Mouse (Mus musculus) layer of hippocampus, adult 8-10 months (tissue): ENCODE measurements around the gene Kcnmb1. TPM values are rescaled to one million over a fixed set of nuclear protein-coding genes. Genes with fewer than 3 reads are reported as not detected.

Experiments used
- DNase-seq, 2 experiments: peaks; one replicate each; pipeline ENCODE4 v3.0.0; 2022; ENCODE audit warnings: low spot score in 2 of 2
- total RNA-seq, 4 experiments: library from RNA; stranded (reverse); gene quantifications; 2 replicates each; pipeline ENCODE4 v1.2.4; 2022

Gene Kcnmb1
- total RNA-seq, 4 experiments from 2014 or later, result 0.40 to 0.47 (median 0.44) TPM

DNA sequence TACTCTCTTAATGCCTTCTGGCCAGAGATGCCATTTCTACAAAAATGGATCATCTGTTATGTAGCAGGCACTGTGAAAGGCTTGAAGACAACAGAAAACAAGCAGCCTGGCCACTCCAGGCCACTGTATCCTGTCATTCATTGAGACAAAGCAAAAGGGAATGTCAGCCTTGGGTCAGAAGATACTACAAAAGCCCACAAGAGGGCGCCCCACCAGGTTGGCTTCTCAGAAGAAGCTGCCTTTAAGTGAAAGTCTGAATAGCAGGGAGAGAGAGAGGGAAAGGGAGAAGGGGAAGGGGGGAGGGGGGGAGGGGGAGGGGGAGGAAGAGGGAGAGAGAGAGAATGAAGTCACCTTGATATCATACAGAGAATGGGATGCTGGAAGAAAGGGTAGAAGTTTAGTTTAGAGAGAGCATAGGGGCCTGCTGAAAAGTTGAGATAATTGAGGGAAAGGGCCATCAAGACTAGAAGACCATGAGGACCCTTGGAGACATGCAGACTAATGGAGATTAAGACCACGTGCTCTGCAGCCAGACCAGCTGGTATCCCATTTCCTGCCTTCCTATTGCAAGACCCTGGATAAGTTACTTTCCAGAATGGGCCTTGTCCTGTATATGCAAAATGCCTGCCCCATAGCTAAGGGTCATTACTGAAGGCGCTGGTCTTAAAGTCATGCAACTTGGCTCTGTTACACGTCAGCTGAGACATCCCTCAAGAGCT, 18.6 kb upstream of the Kcnmb1 start:
- no peak for DNase-seq

DNA sequence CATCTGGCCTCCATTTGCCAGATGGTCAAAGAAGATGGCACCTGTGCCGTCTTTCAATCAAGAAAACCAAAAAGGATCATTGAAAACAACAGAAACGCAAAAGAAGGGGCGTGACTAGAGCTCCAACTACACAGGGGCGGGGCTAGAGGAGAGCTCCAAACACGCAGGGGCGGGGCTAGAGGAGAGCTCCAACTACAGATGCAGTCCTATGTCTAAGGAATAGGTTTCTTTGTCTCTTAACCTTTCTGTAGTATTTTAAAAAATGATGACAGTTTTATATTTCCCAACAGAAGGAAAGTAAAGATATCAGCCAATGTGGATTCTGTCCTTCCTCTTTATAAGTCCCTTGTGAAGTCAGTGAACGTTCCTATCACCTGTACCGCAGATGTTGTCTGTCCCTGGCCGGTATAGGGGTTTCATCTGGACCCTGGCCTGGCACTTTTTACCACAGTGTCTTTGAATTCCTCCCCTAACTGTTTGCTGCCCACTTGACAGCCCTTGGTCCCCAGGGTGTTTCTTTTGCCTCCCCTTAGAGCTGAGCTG, 18.0 kb upstream of the Kcnmb1 start:
- no peak for DNase-seq

DNA sequence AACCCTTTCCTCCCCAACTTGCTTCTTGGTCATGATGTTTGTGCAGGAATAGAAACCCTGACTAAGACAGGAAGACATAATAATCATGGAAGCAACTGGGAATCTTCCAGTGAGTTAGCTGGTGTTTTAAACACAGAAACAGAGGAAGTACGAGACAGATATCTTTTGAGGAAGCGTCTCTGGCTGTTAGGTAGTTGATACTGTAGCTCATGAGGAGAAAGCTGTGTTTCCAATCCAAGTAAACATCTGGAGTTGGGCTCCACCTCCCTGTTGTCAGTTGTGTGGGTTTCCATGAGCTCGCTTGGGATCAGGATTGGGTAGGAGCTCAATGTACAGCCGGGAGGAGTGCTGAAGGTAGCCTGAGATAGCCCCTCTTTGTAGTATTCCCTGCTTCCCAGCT, 16.3 kb upstream of the Kcnmb1 start:
- DNase-seq, result no peak

DNA sequence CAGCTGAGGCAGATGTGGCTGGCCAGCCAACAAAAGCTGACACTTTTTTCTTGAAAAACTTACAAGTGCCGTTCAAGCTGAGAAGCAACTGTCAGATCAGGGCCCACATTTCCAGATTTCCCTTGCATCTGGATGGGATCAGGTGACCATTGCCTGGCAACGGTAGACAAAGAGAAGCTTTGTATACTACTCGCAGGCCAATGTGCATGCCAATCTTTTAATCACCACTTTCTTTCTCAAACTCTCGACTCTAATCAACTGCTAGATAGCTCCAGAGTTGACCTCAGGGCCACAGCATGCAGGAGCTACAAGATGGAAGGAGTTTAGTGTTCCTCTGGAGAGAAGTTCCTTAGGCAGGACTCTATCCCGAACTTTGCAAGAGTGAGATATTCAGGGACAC, 11.7 kb upstream of the Kcnmb1 start:
- no peak for DNase-seq

DNA sequence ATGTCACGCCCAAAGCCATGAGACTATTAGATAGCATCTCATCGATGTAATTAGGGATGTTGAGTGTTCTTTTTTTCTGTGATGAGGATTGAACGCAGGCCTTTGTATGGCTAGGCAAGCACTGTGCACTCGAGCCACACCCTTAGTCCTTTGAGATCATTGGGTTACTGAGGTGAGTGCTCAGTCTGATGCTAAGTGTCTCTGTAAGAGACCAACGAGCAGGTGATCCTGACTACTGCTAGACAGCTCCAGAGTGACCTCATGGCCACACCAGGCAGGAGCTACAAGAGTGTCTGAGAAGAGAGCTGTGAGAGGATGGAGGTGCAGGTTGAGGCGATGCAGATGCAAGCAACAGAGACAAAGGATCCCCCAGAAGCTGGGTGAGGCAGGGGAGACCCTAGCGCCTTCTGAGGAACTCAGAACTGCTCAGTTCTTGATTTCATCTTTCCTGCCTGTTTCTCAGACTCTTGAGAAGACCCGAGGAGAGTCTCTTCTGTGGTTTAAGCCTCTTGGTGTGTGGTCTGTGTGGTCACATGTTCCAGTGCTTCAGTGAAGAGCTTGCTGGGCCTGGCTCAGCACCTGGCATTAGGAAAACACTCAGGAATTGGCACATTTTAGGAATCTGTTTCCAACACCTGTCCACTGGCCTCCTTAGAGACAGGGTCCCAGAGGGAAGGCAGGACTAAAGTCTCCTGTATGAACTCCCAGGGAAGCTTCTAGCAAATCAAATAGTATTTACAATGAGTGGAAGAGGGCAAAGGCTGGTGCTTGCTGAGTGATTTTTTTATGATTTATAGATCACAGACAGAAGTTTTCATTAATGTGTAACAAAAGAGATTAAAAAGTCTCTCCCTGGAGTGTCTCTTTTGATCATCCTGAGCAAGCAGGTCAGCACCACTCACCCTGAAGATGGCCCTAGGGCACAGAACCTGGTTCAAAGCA, 10.9 kb upstream of the Kcnmb1 start:
- DNase-seq, result no peak

DNA sequence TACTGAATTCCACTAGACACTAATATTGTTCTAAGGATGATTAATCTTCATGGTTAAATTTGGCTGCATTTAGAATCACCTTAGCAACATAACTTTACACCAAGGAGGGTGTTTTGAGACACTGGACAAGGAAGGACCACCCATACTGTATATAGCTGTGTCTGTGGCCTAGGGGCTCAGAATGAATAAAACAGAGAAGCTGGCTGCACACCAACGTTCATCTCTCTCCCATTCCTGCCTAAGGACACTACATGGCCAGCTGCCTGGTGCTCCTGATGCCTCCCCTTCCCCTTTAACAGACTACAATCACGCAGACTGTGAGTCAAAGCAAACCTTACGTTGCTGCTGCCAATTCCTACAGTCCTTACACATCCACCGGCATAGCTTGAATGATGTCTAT, 6.8 kb upstream of the Kcnmb1 start:
- DNase-seq, result no peak

DNA sequence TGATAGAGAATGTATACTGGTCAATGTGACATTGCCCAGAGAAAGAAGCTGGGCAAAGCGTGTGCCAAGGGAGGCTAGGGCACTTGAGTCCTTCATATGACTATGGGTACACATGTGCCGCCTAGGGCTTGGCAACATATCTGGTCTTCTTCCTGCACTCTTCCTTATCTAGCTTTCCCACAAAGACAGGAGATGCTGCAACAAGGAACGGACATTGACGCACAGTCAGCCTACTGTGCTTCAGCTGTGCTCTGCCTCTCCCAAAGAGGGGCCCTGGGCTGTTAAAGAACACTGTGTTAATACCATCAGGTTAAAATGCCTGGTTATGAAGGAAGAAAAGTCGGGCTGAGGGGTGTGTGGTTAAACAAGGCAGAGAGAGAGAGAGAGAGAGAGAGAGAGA, 6.2 kb upstream of the Kcnmb1 start:
- no peak for DNase-seq

DNA sequence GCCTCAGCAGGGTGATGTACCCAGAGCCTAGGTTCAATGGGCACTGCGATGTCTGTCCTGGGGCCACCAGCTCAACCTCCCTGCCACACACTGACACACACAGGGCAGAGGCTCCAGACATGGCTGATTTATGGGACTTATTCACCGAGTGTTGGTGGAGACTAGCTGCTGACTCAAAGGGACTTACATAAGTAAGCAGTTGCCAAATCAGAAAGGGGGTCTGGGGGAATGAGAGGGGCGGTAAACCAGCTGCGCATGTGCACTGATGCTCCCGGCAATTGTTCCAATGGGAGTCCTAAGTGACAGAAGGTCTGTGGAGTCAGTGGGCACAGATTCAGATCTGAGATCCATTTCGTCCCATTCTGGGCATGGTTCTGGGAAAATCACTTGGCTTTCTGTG, 5.2 kb upstream of the Kcnmb1 start:
- DNase-seq, result peak in 1 of 2 experiments; percentile 10

DNA sequence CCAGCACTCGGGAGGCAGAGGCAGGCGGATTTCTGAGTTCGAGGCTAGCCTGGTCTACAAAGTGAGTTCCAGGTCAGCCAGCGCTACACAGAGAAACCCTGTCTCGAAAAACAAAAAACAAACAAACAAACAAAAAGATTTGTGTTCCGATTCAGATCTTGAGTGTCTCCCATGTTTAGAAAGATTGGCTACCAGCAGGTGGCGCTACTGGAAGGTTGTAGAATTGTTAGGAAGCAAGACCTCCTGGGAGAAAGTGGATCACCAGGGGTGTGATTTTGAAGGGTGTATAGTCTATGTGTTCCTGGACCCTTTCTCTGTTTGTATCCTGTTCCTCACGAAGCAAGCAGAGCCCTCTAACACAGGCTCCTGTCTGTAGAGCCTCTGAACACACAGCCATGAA, 4.1 kb upstream of the Kcnmb1 start:
- DNase-seq, result peak in 1 of 2 experiments; percentile 35

DNA sequence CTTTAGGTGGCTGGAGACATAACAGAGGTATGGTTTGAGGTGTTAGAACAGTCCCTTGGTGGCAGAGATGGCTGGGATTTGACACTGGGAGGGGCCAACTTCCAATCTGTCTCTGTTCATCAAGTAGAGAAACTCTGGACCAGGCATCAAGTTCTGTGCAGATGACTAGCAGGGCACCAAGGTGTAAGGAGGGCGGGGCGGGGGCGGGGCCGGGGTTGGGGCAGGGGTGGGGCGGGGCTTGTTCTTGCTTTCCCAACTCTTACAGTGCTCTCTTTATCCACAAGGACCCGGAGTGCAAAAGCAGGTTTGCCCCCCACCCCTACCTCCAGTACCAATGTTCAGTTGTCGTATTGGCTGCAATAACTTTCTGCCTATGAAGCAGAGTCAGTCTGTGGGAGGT, 635 bp upstream of the Kcnmb1 start:
- DNase-seq, result no peak

DNA sequence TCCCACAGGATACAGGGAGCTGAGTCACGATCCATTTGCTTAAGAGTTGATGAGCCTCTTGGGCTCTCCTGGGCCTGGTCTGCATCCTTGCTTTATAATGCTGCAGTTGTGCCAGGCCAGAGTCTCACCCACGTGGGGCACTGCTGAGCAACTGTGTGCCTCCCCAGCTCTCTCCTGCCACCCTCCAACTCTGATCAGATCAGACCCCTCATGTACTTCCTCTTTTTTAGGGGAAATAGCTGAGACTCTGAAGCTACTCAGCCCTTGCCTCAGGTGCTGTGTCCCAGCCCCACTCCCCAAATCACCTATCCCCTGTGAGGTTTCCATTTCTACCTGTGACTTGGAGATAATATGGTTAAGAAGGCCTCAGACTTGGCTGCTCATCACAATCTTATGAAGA, 2.6 kb downstream of the Kcnmb1 start:
- DNase-seq, result no peak

DNA sequence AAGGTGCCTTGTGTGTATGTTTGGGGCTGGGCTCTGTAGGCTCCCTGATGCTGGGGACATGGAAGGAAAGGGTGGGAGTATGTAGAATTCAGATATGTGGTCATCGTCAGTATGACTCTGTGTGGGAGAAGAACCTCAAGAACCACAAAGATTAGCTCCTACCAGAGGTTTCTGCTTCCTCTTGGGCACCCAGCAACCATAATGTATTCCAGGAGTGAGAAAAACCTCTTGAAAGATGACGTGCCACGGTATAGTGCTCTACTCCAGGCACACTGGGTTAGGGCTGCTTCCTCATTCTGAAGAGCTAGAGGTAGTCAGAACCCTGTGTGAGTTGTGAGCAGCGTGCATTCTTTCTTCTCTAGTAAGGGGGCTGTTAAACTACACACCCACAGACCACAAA, 4.9 kb downstream of the Kcnmb1 start:
- no peak for DNase-seq

DNA sequence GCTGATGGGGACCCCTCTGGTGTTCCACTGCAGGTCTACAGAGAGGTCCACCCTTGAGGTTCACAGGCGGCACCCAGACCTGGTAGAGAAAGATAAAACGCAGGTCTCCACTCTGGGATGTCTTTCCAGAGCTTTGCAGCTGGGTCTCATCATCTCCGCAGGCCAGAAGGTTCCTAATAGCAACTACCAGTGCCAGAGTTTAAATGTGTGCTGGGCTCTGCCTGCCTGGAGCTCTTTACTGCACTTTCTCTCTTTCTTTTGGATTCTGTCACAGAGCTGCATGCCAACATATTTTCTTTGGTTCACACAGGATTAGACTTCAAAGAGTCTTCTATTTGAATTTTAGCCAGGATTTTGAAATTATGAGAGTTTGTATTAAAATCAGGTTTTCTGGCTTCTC, 6.4 kb downstream of the Kcnmb1 start:
- no peak for DNase-seq

DNA sequence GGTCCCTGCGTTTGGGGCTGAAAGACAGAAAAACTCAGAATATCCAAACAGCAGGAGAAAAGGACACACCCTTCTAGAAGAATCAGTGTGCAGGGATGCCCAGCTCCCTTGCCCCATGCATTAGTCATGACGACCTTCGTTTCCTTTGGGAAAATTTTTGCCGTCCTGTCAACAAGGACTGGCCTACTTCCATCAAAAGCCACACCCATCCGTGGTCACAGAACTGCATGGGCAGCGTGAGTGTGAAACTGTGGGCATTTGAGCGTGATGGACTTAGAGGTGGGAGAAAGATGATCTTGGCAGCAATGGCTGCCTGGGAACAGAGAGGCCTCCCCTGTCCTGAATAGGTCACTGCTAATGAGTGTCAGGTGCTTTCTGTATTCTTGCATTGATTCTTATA, 9.3 kb downstream of the Kcnmb1 start:
- DNase-seq, result no peak

DNA sequence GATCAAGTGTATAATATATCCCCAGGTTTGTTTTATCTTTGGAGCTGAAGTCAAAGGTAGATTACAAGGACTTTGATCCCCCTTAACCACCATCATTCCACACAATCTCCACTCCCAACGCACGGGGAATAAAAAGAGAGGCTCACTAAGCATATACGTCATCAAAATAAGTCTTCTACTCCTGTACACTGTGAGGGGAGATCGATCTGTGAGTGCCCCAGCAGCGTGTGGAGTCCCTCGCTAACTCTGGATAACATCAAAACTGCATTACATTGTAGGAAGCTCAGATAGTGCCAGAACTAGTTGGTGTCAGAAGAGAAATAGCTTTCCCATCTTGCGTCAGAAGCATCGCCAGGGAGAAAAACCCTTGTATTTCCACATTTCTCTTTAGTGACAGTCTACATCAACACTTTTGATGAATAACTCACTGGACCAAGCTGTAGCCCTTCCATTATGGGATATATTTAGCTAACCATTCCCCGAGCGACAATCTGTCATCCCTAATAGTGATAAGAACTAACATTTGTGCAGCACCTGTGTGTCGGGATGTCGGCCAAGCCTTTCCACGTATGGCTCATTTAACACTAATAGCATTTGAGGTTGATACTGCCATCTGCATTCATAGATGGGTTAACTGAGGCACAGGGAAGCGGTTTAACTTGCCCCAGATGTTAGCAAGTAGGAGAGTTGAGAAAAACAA, 11.7 kb downstream of the Kcnmb1 start:
- DNase-seq, result no peak

DNA sequence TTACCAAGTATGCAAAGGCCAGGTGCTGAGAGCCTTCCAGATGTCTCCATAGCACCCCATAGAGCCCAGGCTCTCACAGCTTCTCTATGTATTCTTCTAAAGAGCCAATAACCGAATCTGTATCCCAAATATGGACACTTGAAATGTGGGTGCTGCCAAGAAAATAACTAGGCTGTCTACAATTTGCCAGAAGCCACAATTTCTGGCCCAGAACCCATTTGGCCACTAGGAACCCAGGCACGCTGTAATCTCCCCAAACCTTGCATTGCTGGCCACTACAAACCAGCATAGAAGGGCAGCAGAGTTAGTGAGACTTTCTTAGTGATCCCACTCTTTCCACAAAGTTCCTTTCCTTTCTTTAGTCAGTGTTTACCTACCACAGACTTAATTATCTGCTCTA, 12.3 kb downstream of the Kcnmb1 start:
- DNase-seq, result no peak

DNA sequence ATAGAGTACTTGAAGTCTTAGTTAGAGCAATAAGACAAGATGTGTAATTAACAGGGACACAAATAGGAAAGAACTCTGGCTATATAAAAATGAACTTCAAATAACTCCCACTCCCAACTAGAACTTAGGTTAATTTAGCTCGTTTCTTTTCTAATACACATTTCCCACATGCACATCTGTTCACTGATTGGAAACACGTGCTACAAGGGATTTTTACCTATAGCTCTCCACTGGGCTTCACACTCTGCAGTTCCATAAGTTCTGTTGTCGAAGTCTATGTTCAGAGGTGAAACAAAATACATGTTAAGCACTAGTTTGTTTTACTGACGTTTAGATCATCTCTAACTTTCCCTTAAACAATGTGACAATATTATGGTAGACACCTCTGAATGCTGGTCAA, 17.3 kb downstream of the Kcnmb1 start:
- no peak for DNase-seq

DNA sequence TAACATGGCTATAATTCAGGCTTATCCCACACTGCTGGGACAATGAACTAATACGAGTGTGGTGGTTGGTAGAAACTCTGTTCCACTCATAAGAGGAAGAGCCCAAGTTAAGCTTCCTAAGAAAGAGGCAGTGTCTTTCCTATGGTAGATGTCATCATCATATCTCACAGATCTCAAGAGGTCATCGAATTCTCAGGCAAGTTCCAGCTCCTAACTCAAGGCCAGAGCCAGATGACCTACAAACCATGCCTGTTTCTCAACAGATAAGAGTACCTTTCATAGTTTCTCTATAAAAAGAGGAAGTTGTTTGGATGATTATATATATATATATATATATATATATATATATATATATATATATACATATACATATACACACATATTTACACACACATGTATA, 23.7 kb downstream of the Kcnmb1 start:
- no peak for DNase-seq

DNA sequence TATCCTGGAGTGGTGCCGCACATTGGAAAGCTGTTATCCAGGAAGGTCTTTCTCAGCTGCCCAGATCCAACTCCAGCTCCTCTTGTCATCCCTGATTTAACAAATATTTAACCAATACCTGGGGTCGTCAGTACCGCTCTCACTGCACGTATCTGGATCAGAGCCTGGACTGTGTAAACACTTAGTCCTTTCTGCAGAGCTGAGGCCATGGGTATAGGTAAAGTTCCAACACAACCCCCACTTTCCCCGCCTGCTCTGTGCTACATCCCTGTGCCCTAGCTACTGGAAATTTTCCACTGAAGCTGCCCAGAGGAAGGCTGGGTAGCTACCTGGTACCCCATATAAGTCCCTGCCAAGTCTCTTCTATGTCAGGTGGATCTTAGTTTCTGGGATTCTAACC, 27.2 kb downstream of the Kcnmb1 start:
- DNase-seq, result no peak

DNA sequence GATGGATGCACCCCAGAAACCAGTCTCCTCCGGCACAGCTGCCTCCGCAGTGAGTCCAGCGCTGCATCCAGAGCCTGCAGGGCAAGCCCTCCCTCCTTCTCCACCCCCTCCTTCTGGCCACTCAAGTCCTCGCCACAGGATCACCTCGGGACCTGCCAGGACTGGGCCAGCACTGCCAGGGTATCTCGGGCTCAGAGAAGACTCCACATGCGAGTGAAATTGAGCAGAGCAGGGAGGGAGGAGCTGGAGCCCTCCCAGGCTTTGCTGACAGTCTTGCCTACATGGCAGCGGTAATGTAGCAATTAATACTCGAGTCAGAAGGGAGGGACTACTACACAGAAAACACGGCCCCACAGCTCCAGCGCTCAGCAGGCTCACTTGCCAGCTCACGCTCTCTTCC, 30.1 kb downstream of the Kcnmb1 start, which contains the start of gene Kcnip1:
TSS of gene Kcnip1 (minus strand) at position 215 of the 400 bp plus-strand sequence.
- no peak for DNase-seq

DNA sequence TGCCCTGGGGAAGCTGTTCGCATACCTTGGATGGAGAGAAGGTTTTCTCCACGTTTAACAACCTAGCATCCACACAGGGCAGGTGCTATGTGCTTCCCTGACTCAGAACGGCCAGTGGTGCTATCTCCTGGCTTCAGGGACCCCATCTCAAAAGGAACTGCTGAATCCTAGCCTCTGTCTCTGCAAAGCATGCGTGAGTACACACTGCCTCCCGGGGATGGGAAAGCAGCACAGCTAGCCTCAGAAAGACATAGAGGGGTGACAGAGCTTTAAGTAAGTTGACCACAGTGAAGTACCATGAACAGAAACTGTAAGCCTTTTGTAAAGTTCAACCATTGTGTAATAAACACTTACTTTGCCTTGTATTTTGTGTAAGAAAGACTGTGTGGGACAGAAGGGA, 30.7 kb downstream of the Kcnmb1 start:
- no peak for DNase-seq

DNA sequence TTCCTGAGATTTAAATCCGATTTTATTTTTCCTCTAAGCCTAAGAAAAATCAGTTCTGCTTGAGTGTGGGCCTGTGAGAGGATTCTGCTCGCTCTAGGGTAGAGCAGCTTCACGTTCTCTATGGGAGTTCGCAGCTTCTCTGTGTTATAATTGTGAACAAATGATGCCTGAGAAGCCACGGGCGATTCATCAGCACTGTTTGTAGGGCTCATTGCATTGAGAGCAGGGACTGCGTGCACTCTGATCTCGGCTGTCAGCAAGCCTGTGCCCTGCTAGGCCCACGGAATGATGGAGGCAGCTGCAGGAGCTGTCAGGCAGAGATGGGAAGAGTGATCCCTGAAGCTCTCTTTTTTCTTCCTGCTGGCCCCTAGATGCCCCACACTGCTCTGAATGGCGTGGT, 35.4 kb downstream of the Kcnmb1 start:
- DNase-seq, result no peak
